Mouse (Mus musculus): ENCODE measurements around the gene Pla2g6. TPM values are rescaled to one million over a fixed set of nuclear protein-coding genes. Genes with fewer than 3 reads are reported as not detected.

The Pla2g6 gene
- polyA plus RNA-seq (2017; shearing (Covaris generic)): 17.6 TPM

DNA sequence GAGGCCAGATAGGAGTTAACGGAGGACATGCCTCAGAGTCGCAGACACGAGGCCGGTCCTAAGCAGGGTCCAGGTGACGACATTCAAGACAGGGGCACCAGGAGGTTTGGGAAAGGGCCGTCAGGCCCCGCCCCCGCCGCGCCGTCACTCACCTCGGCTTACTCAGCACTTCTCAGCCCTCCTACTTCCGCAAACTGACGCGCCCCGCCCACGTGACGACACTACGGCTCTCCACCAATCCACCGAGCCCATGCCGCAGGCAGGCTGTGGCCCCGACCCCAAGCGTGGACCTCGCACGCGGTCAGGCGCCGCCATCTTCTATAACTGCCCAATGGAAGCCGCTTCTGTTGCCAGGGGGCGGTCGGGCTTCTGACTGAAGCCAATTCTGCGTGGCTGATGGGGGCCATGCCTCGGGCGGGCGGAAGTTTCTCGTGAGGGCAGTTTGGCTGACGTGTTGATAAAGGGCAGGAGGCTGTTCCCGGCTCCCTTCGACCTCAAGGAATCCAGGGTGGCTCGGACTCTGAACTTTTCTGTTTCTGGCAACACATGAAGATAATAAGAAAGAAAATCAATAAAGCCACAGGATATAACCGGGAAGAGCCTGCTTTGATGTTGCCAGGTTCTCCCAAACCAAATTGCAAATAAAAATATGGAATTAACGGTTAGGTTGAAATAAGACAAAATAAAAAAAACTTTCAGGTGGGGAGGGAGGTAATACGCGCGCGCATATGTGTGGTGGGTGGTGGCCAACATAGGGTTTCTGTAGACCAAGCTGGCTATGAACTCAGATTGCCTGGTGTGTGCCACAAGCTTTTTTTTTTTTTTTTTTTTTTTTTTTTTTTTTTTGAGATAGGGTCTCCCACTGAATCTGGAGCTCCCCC, at the start of gene Pla2g6:
Gene Pla2g6 (minus strand): TSS at position 333 of the 881 bp plus-strand sequence.

DNA sequence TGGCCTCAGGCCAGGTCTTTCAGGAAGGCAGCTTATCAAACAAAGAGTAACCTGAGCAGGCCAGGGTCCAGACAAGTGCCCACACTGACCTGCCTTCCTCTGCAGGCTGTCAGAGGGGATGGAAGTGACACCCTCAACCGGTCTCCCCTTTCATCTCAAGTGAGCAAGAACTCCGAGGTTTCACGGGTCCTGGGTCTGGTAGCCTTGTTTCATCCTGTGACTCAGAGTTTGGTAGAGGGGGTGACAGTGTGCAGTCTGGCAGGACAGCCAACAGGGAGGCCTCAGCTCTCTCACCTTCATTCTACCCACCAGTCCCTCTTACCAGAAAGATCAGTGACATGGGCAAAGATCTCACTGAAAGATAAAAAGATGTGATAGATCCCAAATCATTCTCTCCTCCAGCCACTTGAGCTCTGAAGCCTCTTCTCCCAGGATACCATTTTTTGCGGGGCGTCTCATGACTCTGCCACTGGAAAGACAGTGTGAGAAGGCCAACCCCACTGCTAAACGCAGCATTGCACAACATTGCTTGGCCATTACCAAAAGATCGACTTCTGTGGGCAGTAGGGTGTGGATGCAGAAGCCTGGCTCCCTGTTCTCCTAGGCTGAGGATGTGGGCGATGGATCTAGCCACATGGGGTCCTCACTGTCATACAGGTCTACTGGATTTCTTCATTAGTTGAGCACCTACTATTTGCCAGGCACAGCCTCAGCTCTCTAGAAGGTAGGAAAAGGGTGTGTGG, 18.0 kb upstream of the Pla2g6 start, which contains the start of gene Maff:
Gene Maff (plus strand): TSS at position 571 of the 743 bp plus-strand sequence.

DNA sequence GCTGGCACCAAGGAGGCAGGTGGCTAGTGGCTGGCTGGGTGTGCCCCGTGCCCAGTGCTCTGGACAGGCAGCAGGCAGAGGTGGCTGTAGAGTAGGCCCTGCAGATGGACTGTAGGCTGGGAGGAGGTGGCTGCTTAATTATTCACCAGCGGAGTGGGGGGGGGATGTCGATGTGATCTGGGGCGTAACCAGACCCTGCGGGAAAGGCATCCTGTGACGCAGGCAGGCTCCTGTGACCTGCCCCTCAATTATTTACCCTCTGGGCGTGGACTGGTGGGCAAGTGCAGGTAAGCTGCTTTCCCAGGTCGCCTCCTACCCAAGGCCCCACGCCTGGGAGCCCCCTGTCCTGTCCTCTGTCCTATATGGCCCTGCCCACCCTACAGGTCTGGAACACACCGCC, 42.8 kb downstream of the Pla2g6 start, which contains the start of gene Baiap2l2:
Gene Baiap2l2 (minus strand): TSS at position 139 of the 400 bp plus-strand sequence.

DNA sequence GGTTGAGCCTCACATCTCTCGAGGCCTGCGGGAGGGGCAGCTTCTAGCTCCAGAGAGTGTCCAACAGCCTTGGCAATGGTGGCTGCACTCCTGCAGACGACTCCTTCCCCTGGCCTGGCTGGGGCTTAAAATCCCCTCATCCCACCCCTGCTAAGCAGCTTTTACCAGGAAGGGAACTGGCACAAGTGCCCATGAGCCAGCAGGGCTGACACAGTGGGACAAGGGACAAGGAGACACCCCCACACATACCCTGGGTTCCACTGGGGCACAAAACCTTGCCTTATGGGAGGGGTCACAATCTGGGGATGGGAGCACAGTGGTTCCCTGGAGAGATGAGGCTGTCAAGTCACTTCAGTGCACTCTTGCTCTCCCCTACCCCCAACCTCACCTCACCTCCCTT, 73.5 kb downstream of the Pla2g6 start, which contains the start of gene Slc16a8:
Gene Slc16a8 (minus strand): TSS at position 101 of the 400 bp plus-strand sequence.

Other genes starting within 250 kb of the Pla2g6 start
- gene Micall1, start 219.5 kb downstream of the Pla2g6 start, polyA plus RNA-seq (2017; shearing (Covaris generic)): 13.6 TPM
- 220 TPM for gene Polr2f, start 187.4 kb downstream of the Pla2g6 start, polyA plus RNA-seq (2017; shearing (Covaris generic))
- gene 1700088E04Rik, start 187.1 kb downstream of the Pla2g6 start, polyA plus RNA-seq (2017; shearing (Covaris generic)): 2.2 TPM
- not detected for gene Sox10, start 163.2 kb downstream of the Pla2g6 start, polyA plus RNA-seq (2017; shearing (Covaris generic))
- 42.8 TPM for gene Pick1, start 99.2 kb downstream of the Pla2g6 start, polyA plus RNA-seq (2017; shearing (Covaris generic))
- gene Gm49486, start 99.0 kb downstream of the Pla2g6 start, polyA plus RNA-seq (2017; shearing (Covaris generic)): 0.14 TPM
- gene Slc16a8, start 73.6 kb downstream of the Pla2g6 start, polyA plus RNA-seq (2017; shearing (Covaris generic)): not detected
- gene Baiap2l2, start 42.9 kb downstream of the Pla2g6 start, polyA plus RNA-seq (2017; shearing (Covaris generic)): not detected
- gene Maff, start 18.2 kb upstream of the Pla2g6 start, polyA plus RNA-seq (2017; shearing (Covaris generic)): 0.92 TPM
- gene Tmem184b, start 75.2 kb upstream of the Pla2g6 start, polyA plus RNA-seq (2017; shearing (Covaris generic)): 26.8 TPM
- 5.2 TPM for gene Csnk1e, start 127.2 kb upstream of the Pla2g6 start, polyA plus RNA-seq (2017; shearing (Covaris generic))
- gene Kcnj4, start 176.9 kb upstream of the Pla2g6 start, polyA plus RNA-seq (2017; shearing (Covaris generic)): not detected
- not detected for gene Kdelr3, start 188.0 kb upstream of the Pla2g6 start, polyA plus RNA-seq (2017; shearing (Covaris generic))
- 19.7 TPM for gene Ddx17, start 218.4 kb upstream of the Pla2g6 start, polyA plus RNA-seq (2017; shearing (Covaris generic))